Mouse (Mus musculus) embryonic facial prominence, embryonic 13.5 days (tissue): ENCODE measurements around the gene Mpp4. TPM values are rescaled to one million over a fixed set of nuclear protein-coding genes. Genes with fewer than 3 reads are reported as not detected.

Experiments
- ATAC-seq: fragments of 200-750 bp; cut with Nextera tagmentation; 2 replicates; pipeline ENCODE4 v1.8.0; 2017; ENCODE audit warnings: low read depth; ENCODE audit not compliant: insufficient number of reproducible peaks, insufficient read depth, low FRiP score, low TSS enrichment
- H3K27ac ChIP-seq: fragments of 300-500 bp; sonication (generic); 2 replicates; pipeline ENCODE4 v1.5.1; 2015; ENCODE audit warnings: moderate library complexity, mild to moderate bottlenecking, inconsistent platforms
- H3K27me3 ChIP-seq: fragments of 300-500 bp; sonication (generic); 2 replicates; pipeline ENCODE4 v1.6.1; 2015; ENCODE audit warnings: mild to moderate bottlenecking, inconsistent platforms
- H3K36me3 ChIP-seq: fragments of 300-500 bp; sonication (generic); 2 replicates; pipeline ENCODE4 v1.6.1; 2015; ENCODE audit warnings: mild to moderate bottlenecking, inconsistent platforms
- H3K4me1 ChIP-seq: fragments of 300-500 bp; sonication (generic); 2 replicates; pipeline ENCODE4 v1.6.1; 2015; ENCODE audit warnings: inconsistent platforms
- H3K4me2 ChIP-seq: fragments of 300-500 bp; sonication (generic); 2 replicates; pipeline ENCODE4 v1.6.1; 2015; ENCODE audit warnings: moderate library complexity, mild to moderate bottlenecking, inconsistent platforms
- H3K4me3 ChIP-seq: fragments of 300-500 bp; sonication (generic); 2 replicates; pipeline ENCODE4 v1.5.1; 2015; ENCODE audit warnings: mild to moderate bottlenecking, inconsistent platforms
- H3K9ac ChIP-seq: fragments of 300-500 bp; sonication (generic); 2 replicates; pipeline ENCODE4 v1.6.1; 2015; ENCODE audit warnings: mild to moderate bottlenecking, inconsistent platforms
- H3K9me3 ChIP-seq: fragments of 300-500 bp; sonication (generic); 2 replicates; pipeline ENCODE4 v1.6.1; 2016; ENCODE audit warnings: inconsistent platforms
- WGBS: fragments of 180-500 bp; shearing (Covaris S2); methylation state at CpG from one replicate; pipeline ENCODE4 v1.1.7; 2015; ENCODE audit warnings: mixed read lengths; 5-methylcytosine and 5-hydroxymethylcytosine counted together
- polyA plus RNA-seq: library from polyadenylated mRNA; unstranded; fragments of >200 nt; fragmentation: Nextera tagmentation; extraction: Ambion mirVana; gene quantifications from 2 replicates; pipeline ENCODE4 v1.2.1, GENCODE M21; 2015

Gene Mpp4
- polyA plus RNA-seq = 0.38 and 0.48 TPM in 2 replicates

- 43% methylated on average over 12 of the region's 12 CpGs for WGBS
- peaks cover 35% of the 10 kb centered on the region for H3K36me3 ChIP-seq
- no peaks in the 10 kb centered on the region for H3K27me3 ChIP-seq
- ATAC-seq = no peak
- peaks cover 13% of the 10 kb centered on the region; the same call in 1 of the 2 replicates for H3K4me1 ChIP-seq
- H3K27ac ChIP-seq = peak within 1 kb of the TSS; percentile 64; the same call in 1 of the 2 replicates
- H3K9me3 ChIP-seq = no peaks in the 10 kb centered on the region
- no peak within 1 kb of the TSS for H3K9ac ChIP-seq
- no peak within 1 kb of the TSS for H3K4me3 ChIP-seq
- no peak within 1 kb of the TSS for H3K4me2 ChIP-seq
Measured at GRCm38 (mm10) chr1:59163030-59163461, at the start of gene Mpp4. Mpp4 (minus strand) TSS chr1:59163389.

GRCm38 (mm10) chr1:59212951-59213350, 49.8 kb upstream of the Mpp4 start:
- no peaks in the 10 kb centered on the region for H3K4me1 ChIP-seq
- no peaks in the 10 kb centered on the region for H3K27me3 ChIP-seq
- no CpG with 5 or more reads among the region's 1 CpGs for WGBS
- no peak overlapping the region for H3K4me2 ChIP-seq
- no peak overlapping the region for H3K9ac ChIP-seq
- H3K36me3 ChIP-seq = peaks cover 38% of the 10 kb centered on the region
- H3K27ac ChIP-seq = no peak overlapping the region
- H3K9me3 ChIP-seq = no peaks in the 10 kb centered on the region
- ATAC-seq = no peak
- H3K4me3 ChIP-seq = no peak overlapping the region

GRCm38 (mm10) chr1:59212076-59212779, 49.0 kb upstream of the Mpp4 start:
- no peaks in the 10 kb centered on the region for H3K27me3 ChIP-seq
- no peak for ATAC-seq
- no peaks in the 10 kb centered on the region for H3K4me1 ChIP-seq
- no peak overlapping the region for H3K4me3 ChIP-seq
- H3K36me3 ChIP-seq = peaks cover 38% of the 10 kb centered on the region
- 81% methylated on average over 5 of the region's 5 CpGs for WGBS
- H3K9ac ChIP-seq = no peak overlapping the region
- no peak overlapping the region for H3K4me2 ChIP-seq
- no peaks in the 10 kb centered on the region for H3K9me3 ChIP-seq
- H3K27ac ChIP-seq = no peak overlapping the region

GRCm38 (mm10) chr1:59211651-59212050, 48.5 kb upstream of the Mpp4 start:
- Histone ChIP-seq H3K9ac (no peak overlapping the region), H3K27me3 (no peaks in the 10 kb centered on the region), H3K4me2 (no peak overlapping the region), H3K36me3 (peaks cover 36% of the 10 kb centered on the region), H3K4me3 (no peak overlapping the region), H3K4me1 (no peaks in the 10 kb centered on the region), H3K27ac (no peak overlapping the region), H3K9me3 (no peaks in the 10 kb centered on the region)
- ATAC-seq = no peak
- WGBS = 87% methylated on average over 4 of the region's 4 CpGs

- H3K9me3 ChIP-seq = no peaks in the 10 kb centered on the region
- H3K4me1 ChIP-seq = no peaks in the 10 kb centered on the region
- H3K27ac ChIP-seq = no peak overlapping the region
- no peak for ATAC-seq
- peaks cover 34% of the 10 kb centered on the region for H3K36me3 ChIP-seq
- no peak overlapping the region for H3K9ac ChIP-seq
- H3K4me3 ChIP-seq = no peak overlapping the region
- H3K27me3 ChIP-seq = no peaks in the 10 kb centered on the region
- 85% methylated on average over 1 of the region's 1 CpGs for WGBS
- no peak overlapping the region for H3K4me2 ChIP-seq
Measured at GRCm38 (mm10) chr1:59208331-59208730, 45.1 kb upstream of the Mpp4 start.

GRCm38 (mm10) chr1:59204489-59204888, 41.3 kb upstream of the Mpp4 start:
- H3K27ac ChIP-seq = no peak overlapping the region
- H3K9ac ChIP-seq = no peak overlapping the region
- H3K27me3 ChIP-seq = no peaks in the 10 kb centered on the region
- H3K9me3 ChIP-seq = no peaks in the 10 kb centered on the region
- ATAC-seq = no peak
- H3K4me1 ChIP-seq = no peaks in the 10 kb centered on the region
- peaks cover 56% of the 10 kb centered on the region for H3K36me3 ChIP-seq
- no peak overlapping the region for H3K4me3 ChIP-seq
- 80% methylated on average over 1 of the region's 1 CpGs for WGBS
- no peak overlapping the region for H3K4me2 ChIP-seq

- Histone ChIP-seq H3K4me3 (no peak overlapping the region), H3K27me3 (no peaks in the 10 kb centered on the region), H3K27ac (no peak overlapping the region), H3K9me3 (no peaks in the 10 kb centered on the region), H3K4me1 (no peaks in the 10 kb centered on the region), H3K4me2 (no peak overlapping the region), H3K36me3 (peaks cover 50% of the 10 kb centered on the region), H3K9ac (no peak overlapping the region)
- no peak for ATAC-seq
- WGBS = 92% methylated on average over 10 of the region's 10 CpGs
Measured at GRCm38 (mm10) chr1:59202367-59202766, 39.2 kb upstream of the Mpp4 start.

- 84% methylated on average over 1 of the region's 1 CpGs for WGBS
- H3K27ac ChIP-seq = no peak overlapping the region
- no peaks in the 10 kb centered on the region for H3K27me3 ChIP-seq
- no peak overlapping the region for H3K4me3 ChIP-seq
- no peak overlapping the region for H3K9ac ChIP-seq
- no peak overlapping the region for H3K4me2 ChIP-seq
- H3K9me3 ChIP-seq = no peaks in the 10 kb centered on the region
- peaks cover 50% of the 10 kb centered on the region for H3K36me3 ChIP-seq
- ATAC-seq = no peak
- H3K4me1 ChIP-seq = no peaks in the 10 kb centered on the region
Measured at GRCm38 (mm10) chr1:59201561-59201960, 38.4 kb upstream of the Mpp4 start.

GRCm38 (mm10) chr1:59200960-59201359, 37.8 kb upstream of the Mpp4 start:
- Histone ChIP-seq H3K27me3 (no peaks in the 10 kb centered on the region), H3K4me3 (no peak overlapping the region), H3K4me1 (no peaks in the 10 kb centered on the region), H3K36me3 (peaks cover 53% of the 10 kb centered on the region), H3K4me2 (no peak overlapping the region), H3K9me3 (no peaks in the 10 kb centered on the region), H3K27ac (no peak overlapping the region), H3K9ac (no peak overlapping the region)
- no peak for ATAC-seq
- 87% methylated on average over 5 of the region's 5 CpGs for WGBS

GRCm38 (mm10) chr1:59194979-59195378, 31.8 kb upstream of the Mpp4 start:
- H3K9me3 ChIP-seq = no peaks in the 10 kb centered on the region
- no peaks in the 10 kb centered on the region for H3K4me1 ChIP-seq
- H3K4me2 ChIP-seq = no peak overlapping the region
- no peak overlapping the region for H3K9ac ChIP-seq
- no peak overlapping the region for H3K4me3 ChIP-seq
- 69% methylated on average over 6 of the region's 6 CpGs for WGBS
- H3K27me3 ChIP-seq = no peaks in the 10 kb centered on the region
- ATAC-seq = no peak
- H3K27ac ChIP-seq = no peak overlapping the region
- H3K36me3 ChIP-seq = peaks cover 42% of the 10 kb centered on the region

GRCm38 (mm10) chr1:59187786-59188185, 24.6 kb upstream of the Mpp4 start:
- H3K27ac ChIP-seq = no peak overlapping the region
- no peaks in the 10 kb centered on the region for H3K9me3 ChIP-seq
- 83% methylated on average over 5 of the region's 5 CpGs for WGBS
- no peak for ATAC-seq
- no peak overlapping the region for H3K4me2 ChIP-seq
- no peaks in the 10 kb centered on the region for H3K27me3 ChIP-seq
- no peak overlapping the region for H3K4me3 ChIP-seq
- peaks cover 36% of the 10 kb centered on the region for H3K36me3 ChIP-seq
- H3K4me1 ChIP-seq = no peaks in the 10 kb centered on the region
- H3K9ac ChIP-seq = no peak overlapping the region

GRCm38 (mm10) chr1:59186317-59186716, 23.1 kb upstream of the Mpp4 start:
- no peak overlapping the region for H3K4me3 ChIP-seq

More at GRCm38 (mm10) chr1:59186317-59186716, 23.1 kb upstream of the Mpp4 start:
- Histone ChIP-seq H3K36me3 (peaks cover 37% of the 10 kb centered on the region), H3K4me2 (no peak overlapping the region), H3K27me3 (no peaks in the 10 kb centered on the region), H3K9ac (no peak overlapping the region), H3K4me1 (no peaks in the 10 kb centered on the region), H3K9me3 (no peaks in the 10 kb centered on the region), H3K27ac (no peak overlapping the region)
- WGBS = 87% methylated on average over 10 of the region's 10 CpGs
- no peak for ATAC-seq
